Mouse (Mus musculus) midbrain, embryonic 13.5 days (tissue): ENCODE measurements around the gene Cdh11. TPM values are rescaled to one million over a fixed set of nuclear protein-coding genes. Genes with fewer than 3 reads are reported as not detected.

Source experiments
- ATAC-seq: fragments of 200-750 bp; cut with Nextera tagmentation; 2 replicates; pipeline ENCODE4 v1.8.0; 2017; ENCODE audit warnings: mild to moderate bottlenecking, moderate TSS enrichment, moderate library complexity
- H3K27ac ChIP-seq: fragments of 300-500 bp; sonication (generic); 2 replicates; pipeline ENCODE4 v1.5.1; 2015; ENCODE audit warnings: inconsistent platforms, mild to moderate bottlenecking, moderate library complexity
- H3K27me3 ChIP-seq: fragments of 300-500 bp; sonication (generic); 2 replicates; pipeline ENCODE4 v1.6.1; 2015; ENCODE audit warnings: mild to moderate bottlenecking, inconsistent platforms
- H3K36me3 ChIP-seq: fragments of 300-500 bp; sonication (generic); 2 replicates; pipeline ENCODE4 v1.6.1; 2015; ENCODE audit warnings: mild to moderate bottlenecking, inconsistent platforms
- H3K4me1 ChIP-seq: fragments of 300-500 bp; sonication (generic); replicated peaks from 2 replicates; pipeline ENCODE4 v1.6.1; 2015; ENCODE audit warnings: inconsistent platforms
- H3K4me2 ChIP-seq: fragments of 300-500 bp; sonication (generic); replicated peaks from 2 replicates; pipeline ENCODE4 v1.6.1; 2015; ENCODE audit warnings: moderate library complexity, mild to moderate bottlenecking, inconsistent platforms
- H3K4me3 ChIP-seq: fragments of 300-500 bp; sonication (generic); replicated peaks from 2 replicates; pipeline ENCODE4 v1.5.1; 2015; ENCODE audit warnings: mild to moderate bottlenecking, inconsistent platforms
- H3K9ac ChIP-seq: fragments of 300-500 bp; sonication (generic); replicated peaks from 2 replicates; pipeline ENCODE4 v1.6.1; 2015; ENCODE audit warnings: mild to moderate bottlenecking, inconsistent platforms
- H3K9me3 ChIP-seq: fragments of 300-500 bp; sonication (generic); 2 replicates; pipeline ENCODE4 v1.6.1; 2016; ENCODE audit warnings: mild to moderate bottlenecking, inconsistent platforms
- WGBS: fragments of 180-500 bp; shearing (Covaris S2); methylation state at CpG from one replicate; pipeline ENCODE4 v1.1.7; 2015; 5-methylcytosine and 5-hydroxymethylcytosine counted together
- polyA plus RNA-seq: library from polyadenylated mRNA; unstranded; fragments of >200 nt; fragmentation: Nextera tagmentation; extraction: Ambion mirVana; gene quantifications from 2 replicates; pipeline ENCODE4 v1.2.1, GENCODE M21; 2015

The Cdh11 gene
- 28.2 and 29.7 TPM in 2 replicates for polyA plus RNA-seq

DNA sequence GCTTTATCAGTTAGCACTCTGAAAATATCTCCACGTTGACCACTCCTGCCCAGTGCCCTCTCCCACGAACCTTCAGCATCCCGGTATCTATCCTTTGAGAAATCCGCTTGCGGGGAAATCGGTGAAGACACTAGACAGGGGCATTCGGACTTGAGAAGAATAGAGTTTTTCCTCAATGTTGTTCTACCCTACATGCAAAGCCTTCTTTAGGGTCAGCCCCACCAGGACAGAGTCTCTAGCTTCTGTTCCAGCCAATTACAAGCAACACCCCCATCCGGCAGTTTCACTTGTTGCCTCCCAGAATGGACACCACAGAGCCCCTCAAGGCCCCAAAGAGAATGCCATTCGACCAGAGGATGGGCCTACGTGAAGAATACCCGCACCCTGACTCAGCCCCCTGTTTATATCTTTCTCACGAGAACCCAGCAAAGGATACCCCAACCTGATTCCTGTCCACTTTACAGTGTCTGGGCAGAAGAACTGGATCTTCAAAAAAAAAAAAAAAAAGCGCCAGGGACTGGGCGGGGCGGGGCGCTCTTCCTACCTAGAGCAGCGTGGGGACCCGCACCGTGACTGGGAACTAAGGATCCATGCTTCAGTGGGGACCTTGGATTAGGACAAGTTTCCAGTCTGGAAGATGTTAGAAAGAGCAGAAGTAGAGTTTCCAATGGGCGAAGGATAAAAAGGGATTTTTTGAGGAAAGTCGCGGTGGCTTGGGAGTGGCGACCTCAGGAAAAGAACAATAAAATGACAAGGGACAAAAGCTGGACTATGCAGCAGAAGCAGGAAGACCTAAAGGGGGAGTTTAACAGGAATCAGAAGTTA lies at the start of gene Cdh11:
Cdh11 (minus strand) TSS at position 51 of the 825 bp plus-strand sequence.
- H3K9ac ChIP-seq, result peak within 1 kb of the TSS; percentile 91
- H3K4me2 ChIP-seq, result peak within 1 kb of the TSS; percentile 92
- H3K36me3 ChIP-seq, result no peaks in the 10 kb centered on the region
- H3K4me3 ChIP-seq, result peak within 1 kb of the TSS; percentile 80
- H3K4me1 ChIP-seq, result peaks cover 29% of the 10 kb centered on the region
- H3K27me3 ChIP-seq, result peaks cover 44% of the 10 kb centered on the region
- H3K27ac ChIP-seq, result peak within 1 kb of the TSS; percentile 91
- WGBS, result 2% methylated on average over 23 of the region's 23 CpGs
- ATAC-seq, result no peak; the same call in 1 of the 2 replicates
- H3K9me3 ChIP-seq, result no peaks in the 10 kb centered on the region

DNA sequence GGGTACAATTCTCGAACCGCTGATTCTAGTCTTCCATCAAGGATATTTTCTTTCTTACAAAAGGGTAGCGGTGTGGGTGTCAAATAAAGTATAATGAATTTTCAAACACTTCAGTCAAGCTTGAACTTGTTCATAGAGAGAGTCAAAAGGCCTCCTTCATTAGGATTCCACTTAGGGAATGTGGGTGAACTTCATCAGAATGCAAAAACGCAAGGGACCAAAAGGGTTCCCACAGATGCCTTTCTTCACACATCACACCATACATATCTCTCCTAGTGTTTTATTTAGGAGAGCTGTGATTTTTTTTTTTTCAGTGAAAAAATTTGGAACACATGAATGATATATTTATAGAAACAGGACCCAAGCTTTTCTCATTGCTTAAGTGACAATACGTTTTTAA lies 28.5 kb upstream of the Cdh11 start:
- Histone ChIP-seq H3K27me3 (no peaks in the 10 kb centered on the region), H3K27ac (no peak overlapping the region), H3K4me1 (no peaks in the 10 kb centered on the region), H3K4me3 (no peak overlapping the region), H3K4me2 (no peak overlapping the region), H3K9ac (no peak overlapping the region), H3K9me3 (no peaks in the 10 kb centered on the region), H3K36me3 (no peaks in the 10 kb centered on the region)
- WGBS, result 38% methylated on average over 5 of the region's 5 CpGs
- no peak for ATAC-seq

DNA sequence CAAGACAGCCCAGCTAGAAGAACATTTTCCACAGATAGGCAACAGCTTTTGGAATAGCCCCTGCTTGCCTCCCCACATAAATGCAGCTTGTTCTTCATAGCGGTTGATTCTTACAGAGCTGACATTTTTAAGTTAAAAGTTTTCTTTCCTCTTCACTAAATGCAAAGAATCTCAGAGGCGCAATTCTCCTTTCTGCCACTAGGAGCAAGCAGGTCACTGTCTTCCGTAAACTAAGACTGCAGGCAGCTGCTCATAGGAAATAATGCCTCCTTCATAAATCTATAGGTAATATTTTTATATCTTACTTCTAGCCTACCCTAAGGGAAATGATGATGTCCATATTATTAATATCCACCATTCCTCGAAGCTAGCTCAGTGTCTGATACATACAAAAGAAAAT lies 4.9 kb upstream of the Cdh11 start:
- ATAC-seq, result no peak
- H3K9me3 ChIP-seq, result no peaks in the 10 kb centered on the region
- WGBS, result 17% methylated on average over 4 of the region's 4 CpGs
- H3K4me2 ChIP-seq, result no peak overlapping the region
- no peak overlapping the region for H3K9ac ChIP-seq
- no peak overlapping the region for H3K4me3 ChIP-seq
- H3K27me3 ChIP-seq, result peaks cover 40% of the 10 kb centered on the region
- H3K4me1 ChIP-seq, result peaks cover 17% of the 10 kb centered on the region
- no peak overlapping the region for H3K27ac ChIP-seq
- H3K36me3 ChIP-seq, result no peaks in the 10 kb centered on the region

DNA sequence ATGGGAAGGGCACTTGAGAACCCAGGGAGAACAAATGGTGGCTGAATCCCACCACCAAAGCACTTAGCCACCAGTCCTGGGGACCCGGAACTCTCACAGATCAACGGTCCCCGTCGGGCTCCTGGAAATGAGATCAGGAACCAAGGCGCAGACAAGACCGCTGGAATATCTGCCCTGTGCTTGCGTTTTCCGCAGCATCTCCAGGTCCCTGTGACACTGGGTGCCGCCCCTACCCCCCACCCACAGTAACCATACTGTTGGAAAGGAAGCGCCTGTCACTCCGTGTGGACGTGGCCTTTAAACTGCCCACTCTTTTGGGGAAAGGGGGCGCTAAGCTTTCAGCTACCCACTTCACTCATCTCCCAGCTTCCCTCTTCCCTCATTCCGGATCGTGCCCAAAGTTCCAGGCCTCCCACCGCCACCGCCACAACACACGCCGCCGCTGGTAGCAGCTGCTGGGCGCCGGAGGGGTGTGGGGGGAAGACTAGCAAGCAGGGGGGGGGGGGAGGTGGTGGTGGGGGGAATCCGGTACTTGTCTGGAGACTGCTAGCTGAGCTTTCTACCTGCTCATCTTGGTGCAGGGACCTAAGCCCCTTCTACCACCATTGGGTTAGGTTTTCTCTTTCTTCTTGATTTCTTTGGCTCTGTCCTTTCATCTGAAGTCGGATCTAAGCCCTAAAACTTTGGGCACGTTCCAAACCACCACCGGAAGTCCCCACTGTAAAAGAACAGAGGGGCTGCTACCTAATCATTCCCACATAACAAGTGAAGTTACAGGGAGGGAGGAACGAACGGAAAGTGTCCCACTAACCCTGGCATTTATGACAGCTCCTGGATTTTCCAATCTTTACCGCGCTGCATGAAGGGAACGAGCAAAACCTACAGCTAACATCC lies 1.3 kb upstream of the Cdh11 start:
- Histone ChIP-seq H3K9me3 (no peaks in the 10 kb centered on the region), H3K4me3 (peak overlapping the region; percentile 80), H3K27me3 (peaks cover 44% of the 10 kb centered on the region), H3K27ac (no peak overlapping the region), H3K4me1 (peaks cover 29% of the 10 kb centered on the region), H3K36me3 (no peaks in the 10 kb centered on the region), H3K9ac (peak overlapping the region; percentile 91), H3K4me2 (peak overlapping the region; percentile 92)
- 5% methylated on average over 31 of the region's 31 CpGs for WGBS
- ATAC-seq, result no peak

DNA sequence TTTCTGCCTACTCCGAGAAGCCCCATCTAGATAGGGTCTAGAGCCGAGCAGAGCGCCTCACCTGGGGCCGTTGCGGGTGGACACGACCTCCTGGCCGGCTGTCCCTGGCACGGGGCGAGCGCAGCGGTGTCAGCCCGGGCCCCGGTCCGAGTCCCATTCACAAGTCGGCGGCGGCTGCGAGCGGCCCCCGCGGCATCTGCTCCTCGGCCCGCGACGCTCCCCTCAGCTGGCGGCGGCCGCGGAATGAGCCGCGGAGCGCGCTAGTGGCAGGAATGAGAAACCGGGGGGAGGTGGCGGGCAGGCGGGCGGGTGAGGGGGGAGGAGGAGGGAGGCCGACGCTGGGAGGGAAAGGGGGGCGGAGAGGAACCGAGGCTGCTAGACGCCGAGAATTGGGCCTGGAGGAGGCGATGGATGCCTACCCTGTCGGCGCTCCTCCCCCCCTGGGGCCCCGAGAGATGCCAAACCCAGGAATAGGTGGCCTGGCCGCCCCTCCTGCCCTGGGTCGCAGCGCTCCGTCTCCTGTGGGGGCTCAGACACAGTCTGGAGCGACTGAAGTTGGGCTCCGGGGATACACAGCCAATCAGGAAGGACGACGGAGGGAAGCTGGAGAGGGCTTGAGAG lies 497 bp downstream of the Cdh11 start:
- peak; percentile 81 for ATAC-seq
- Histone ChIP-seq H3K36me3 (no peaks in the 10 kb centered on the region), H3K4me1 (peaks cover 32% of the 10 kb centered on the region), H3K4me2 (peak overlapping the region; percentile 92), H3K27ac (peak overlapping the region; percentile 91), H3K9ac (peak overlapping the region; percentile 91), H3K9me3 (no peaks in the 10 kb centered on the region), H3K4me3 (peak overlapping the region; percentile 80), H3K27me3 (peaks cover 44% of the 10 kb centered on the region)
- under 1% methylated on average over 48 of the region's 55 CpGs for WGBS

DNA sequence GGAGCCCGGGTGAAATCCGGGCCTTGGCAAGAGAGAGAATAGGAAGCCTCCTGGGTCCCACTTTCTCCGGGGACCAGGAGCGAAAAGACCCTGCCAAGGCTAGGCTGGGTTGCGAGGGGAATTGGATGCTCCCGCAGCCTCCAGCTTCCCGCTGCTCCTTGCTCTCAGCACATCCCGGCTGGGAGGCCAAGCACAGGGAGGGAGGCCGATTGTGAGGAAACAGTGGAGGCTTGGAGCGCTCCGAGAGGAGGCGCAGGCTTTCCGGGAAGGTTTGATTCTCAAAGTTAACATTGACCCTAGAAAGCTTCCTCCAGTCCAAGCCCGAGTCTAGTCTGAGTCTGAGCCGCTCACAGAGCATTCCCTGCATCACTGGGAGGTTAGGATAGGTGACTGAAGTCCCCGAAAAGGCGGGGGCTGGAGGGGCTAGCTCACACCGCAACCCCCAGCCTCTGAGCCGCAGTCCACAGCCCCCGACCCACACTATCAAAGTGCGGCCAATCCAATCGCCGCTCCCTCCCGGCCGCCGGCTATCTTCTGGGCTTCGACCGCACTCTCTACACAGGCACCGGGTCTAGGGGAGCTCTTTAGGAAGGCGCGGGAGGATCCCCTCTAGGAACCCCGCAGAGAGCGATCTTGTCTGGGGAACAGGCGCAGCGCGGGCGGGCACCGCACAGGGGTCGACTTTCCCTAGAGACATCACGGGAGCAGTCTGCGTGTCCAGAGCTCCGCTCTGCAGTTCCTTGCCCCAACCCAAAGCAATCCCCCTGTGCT lies 1.4 kb downstream of the Cdh11 start:
- ATAC-seq, result peak; percentile 59
- H3K4me3 ChIP-seq, result peak overlapping the region; percentile 80
- H3K4me1 ChIP-seq, result peaks cover 32% of the 10 kb centered on the region
- H3K4me2 ChIP-seq, result peak overlapping the region; percentile 92
- peak overlapping the region; percentile 91 for H3K27ac ChIP-seq
- no peaks in the 10 kb centered on the region for H3K36me3 ChIP-seq
- WGBS, result under 1% methylated on average over 42 of the region's 42 CpGs
- no peaks in the 10 kb centered on the region for H3K9me3 ChIP-seq
- H3K9ac ChIP-seq, result peak overlapping the region; percentile 91
- H3K27me3 ChIP-seq, result peaks cover 41% of the 10 kb centered on the region

DNA sequence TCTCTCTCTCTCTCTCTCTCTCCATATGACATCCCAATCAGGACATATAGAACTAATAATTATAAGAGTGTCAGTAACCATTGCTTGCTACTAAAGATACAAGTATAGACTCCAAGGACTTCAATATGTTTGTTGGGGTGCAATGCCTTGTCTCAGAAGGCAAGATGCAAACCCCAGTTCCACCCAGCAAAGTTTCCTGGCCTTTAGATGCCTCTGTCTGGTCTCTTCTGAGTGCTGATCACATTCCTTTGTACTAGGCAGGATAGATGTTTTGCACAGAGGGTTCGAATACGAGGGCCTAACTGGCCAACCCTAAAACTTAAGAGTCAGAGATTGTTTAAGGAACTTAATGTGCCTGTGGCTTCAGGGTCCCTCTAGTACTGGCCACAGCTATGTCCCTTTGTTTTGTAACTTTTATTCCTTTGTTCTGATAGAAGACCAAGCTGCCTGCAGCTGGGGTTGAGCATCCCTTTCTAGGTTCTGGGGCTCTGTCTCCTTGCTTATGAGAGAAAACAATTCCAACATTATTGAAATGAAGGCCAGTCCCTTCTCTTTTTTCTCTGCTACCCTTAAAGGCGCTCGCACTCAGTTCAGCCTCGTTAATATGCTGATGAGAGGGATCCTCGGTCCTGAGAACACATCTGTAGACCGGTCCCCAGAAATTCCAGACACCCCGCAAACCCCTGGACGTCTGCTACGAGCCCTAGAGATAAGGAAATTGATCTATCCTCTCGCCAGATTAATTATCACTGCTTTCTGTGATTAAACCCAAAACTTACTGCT lies 2.5 kb downstream of the Cdh11 start:
- Histone ChIP-seq H3K36me3 (no peaks in the 10 kb centered on the region), H3K4me2 (peak overlapping the region; percentile 92), H3K27me3 (peaks cover 33% of the 10 kb centered on the region), H3K9me3 (no peaks in the 10 kb centered on the region), H3K27ac (peak overlapping the region; percentile 91), H3K9ac (peak overlapping the region; percentile 91), H3K4me1 (peaks cover 35% of the 10 kb centered on the region), H3K4me3 (peak overlapping the region; percentile 80)
- WGBS, result 3% methylated on average over 11 of the region's 11 CpGs
- no peak for ATAC-seq

DNA sequence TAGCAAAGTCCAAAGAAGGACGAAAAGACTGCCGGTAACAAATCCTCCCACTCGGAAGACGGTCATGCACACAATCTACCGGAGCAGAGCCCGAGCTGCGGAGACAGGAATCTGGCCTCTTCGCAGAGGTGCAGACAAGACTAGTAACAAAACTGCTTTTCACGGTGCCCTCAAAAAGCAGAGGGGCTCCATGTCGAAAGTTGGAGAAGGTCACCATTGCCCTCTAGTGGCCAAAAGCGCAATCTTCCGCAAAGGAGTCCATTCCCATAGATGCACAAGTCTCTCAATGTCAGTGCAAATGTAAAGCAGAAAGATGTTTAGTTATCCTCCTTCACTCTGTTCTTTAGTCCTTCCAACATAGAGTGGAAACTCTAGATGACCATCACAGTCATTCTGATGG lies 4.5 kb downstream of the Cdh11 start:
- ATAC-seq, result peak; percentile 10; the same call in 1 of the 2 replicates
- Histone ChIP-seq H3K27me3 (peaks cover 17% of the 10 kb centered on the region), H3K4me2 (peak overlapping the region; percentile 59), H3K9me3 (no peaks in the 10 kb centered on the region), H3K36me3 (no peaks in the 10 kb centered on the region), H3K9ac (peak overlapping the region; percentile 58), H3K4me3 (peak overlapping the region; percentile 42), H3K4me1 (peaks cover 38% of the 10 kb centered on the region), H3K27ac (peak overlapping the region; percentile 65)
- under 1% methylated on average over 12 of the region's 12 CpGs for WGBS

DNA sequence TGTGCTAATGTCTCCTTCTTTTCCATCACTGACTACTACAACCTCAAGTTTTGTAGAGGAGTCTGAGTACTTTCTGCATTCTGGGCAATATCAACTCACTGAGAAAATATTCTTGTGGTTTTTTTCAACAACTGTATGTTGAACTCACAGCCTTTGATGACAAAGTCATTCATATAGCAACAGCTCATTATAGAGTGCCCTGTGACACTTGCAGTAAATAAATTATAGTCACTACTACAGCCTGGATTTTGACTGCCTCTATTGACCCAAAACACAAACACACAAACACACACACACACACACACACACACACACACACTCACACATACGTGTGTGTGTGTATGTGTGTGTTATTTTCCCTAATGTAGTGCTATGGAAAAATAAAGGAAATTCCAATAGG lies 10.8 kb downstream of the Cdh11 start:
- Histone ChIP-seq H3K27ac (no peak overlapping the region), H3K36me3 (no peaks in the 10 kb centered on the region), H3K27me3 (peaks cover 7% of the 10 kb centered on the region; the same call in 1 of the 2 replicates), H3K9me3 (no peaks in the 10 kb centered on the region), H3K4me1 (peaks cover 16% of the 10 kb centered on the region), H3K4me3 (no peak overlapping the region), H3K9ac (no peak overlapping the region), H3K4me2 (no peak overlapping the region)
- no peak for ATAC-seq
- 79% methylated on average over 1 of the region's 1 CpGs for WGBS

DNA sequence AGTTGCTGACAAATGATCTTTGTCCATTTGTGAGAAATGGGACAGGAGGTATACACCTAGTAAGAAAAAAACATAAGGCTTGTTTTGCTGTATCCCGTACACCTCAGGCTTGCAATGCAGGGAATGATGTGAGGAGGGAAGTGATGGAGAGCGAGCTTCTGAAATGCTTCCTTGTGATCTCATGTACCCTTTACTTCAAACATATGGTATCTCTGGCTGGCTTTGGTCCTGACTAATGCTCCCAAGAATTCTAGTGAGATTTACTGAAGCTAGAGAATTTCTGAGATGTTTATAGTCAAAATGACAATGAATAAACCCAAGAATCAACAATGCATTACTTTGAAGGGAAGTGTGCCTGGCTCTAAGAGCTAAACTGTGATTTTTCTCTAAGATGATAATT lies 14.0 kb downstream of the Cdh11 start:
- H3K27ac ChIP-seq, result no peak overlapping the region
- WGBS, result 96% methylated on average over 2 of the region's 2 CpGs
- no peak overlapping the region for H3K4me3 ChIP-seq
- no peak overlapping the region for H3K9ac ChIP-seq
- no peaks in the 10 kb centered on the region for H3K27me3 ChIP-seq
- no peak for ATAC-seq
- H3K4me2 ChIP-seq, result no peak overlapping the region
- H3K36me3 ChIP-seq, result no peaks in the 10 kb centered on the region
- H3K4me1 ChIP-seq, result peaks cover 18% of the 10 kb centered on the region
- H3K9me3 ChIP-seq, result no peaks in the 10 kb centered on the region

DNA sequence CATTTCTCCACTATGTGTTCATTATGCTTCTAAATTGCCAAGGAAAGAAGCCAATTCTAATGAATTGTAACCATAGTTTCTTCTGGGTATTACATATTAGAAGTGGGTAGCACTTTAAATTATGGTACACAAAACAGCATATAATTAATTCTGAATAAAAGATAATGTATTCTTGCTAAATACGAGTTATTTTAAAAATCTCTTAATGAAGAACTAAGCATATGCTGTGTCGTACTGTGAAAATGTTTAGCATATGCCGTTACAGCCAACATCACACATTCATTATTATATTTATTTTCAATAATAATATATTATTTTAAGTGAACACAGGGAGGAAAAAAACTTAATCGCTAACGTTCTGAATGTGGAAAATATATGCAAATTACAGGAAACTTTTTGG lies 31.6 kb downstream of the Cdh11 start:
- 91% methylated on average over 5 of the region's 5 CpGs for WGBS

More for the DNA sequence above, 31.6 kb downstream of the Cdh11 start:
- H3K4me2 ChIP-seq, result no peak overlapping the region
- no peak overlapping the region for H3K9ac ChIP-seq
- no peaks in the 10 kb centered on the region for H3K36me3 ChIP-seq
- H3K9me3 ChIP-seq, result no peaks in the 10 kb centered on the region
- no peaks in the 10 kb centered on the region for H3K27me3 ChIP-seq
- H3K4me1 ChIP-seq, result no peaks in the 10 kb centered on the region
- H3K27ac ChIP-seq, result no peak overlapping the region
- ATAC-seq, result no peak
- H3K4me3 ChIP-seq, result no peak overlapping the region
